Comparison of ENCODE assay signal across 15 mouse cellular contexts in the genomic region with DNA sequence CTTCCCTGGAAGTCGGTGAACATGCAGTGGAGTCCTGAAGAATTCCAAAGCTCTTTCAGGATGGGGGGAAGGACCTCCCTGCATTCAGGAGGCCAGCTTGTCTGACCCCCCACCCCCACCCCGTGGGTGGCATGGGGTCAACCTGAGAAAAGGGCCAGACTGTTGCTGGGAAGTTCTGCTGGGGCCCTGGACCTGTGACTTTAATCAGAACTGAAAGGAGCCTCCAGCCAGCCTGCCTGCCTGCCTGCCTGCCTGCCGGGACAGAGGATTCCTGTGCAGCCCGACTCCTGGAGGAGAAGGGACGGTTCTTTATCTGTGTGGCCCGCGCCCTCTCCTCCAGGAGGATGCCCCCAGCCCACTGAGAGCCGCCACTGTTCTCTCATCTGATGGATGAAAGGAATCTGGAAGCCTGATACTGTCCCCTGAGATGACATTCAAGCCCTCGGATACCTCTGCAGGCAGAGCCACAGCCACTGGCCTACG.
DNase-seq lines count a peak whose midpoint lies in the region; ATAC-seq lines count a peak whose summit lies in the region.
"Had no signal": no experiment of that assay in that cellular context is flagged by ENCODE, and none has a peak within 500 bp of the region (broad histone marks: within the 10 kb centered on the region; RNA-seq: fewer than 3 reads in every experiment).

No protein-coding gene starts in this region.

- peaks cover 53% of the 10 kb centered on the region for H3K4me1 ChIP-seq in heart, embryonic 13.5 days
- H3K4me1 ChIP-seq in hindbrain, embryonic 12.5 days = peaks cover 45% of the 10 kb centered on the region
- peaks cover 20% of the 10 kb centered on the region for H3K4me1 ChIP-seq in midbrain, embryonic 15.5 days

- DNase-seq in heart, adult 9 months (ENCODE audit: low spot score in 2 of 2) = no peak
- peak; percentile 67 for DNase-seq in embryo, embryonic 11 days
- DNase-seq in right cerebral cortex, adult 18-20 months = no peak
- no peak for DNase-seq in ovary, postnatal 10 days (ENCODE audit: low spot score)
- DNase-seq in spleen, postnatal 36 days (ENCODE audit: low spot score in 2 of 2) = no peak
- DNase-seq: adrenal gland, postnatal 25 days; cerebellum, postnatal 10 days; heart, adult 2 months; thymus, postnatal 14 days had no signal

- no peak overlapping the region for H3K4me3 ChIP-seq in heart, embryonic 13.5 days
- H3K4me3 ChIP-seq in hindbrain, embryonic 12.5 days = no peak overlapping the region
- H3K4me3 ChIP-seq in midbrain, embryonic 15.5 days = no peak overlapping the region
- H3K4me3 ChIP-seq: heart, adult 2 months; layer of hippocampus, adult 2 months; stomach, embryonic 15.5 days had no signal

- peak overlapping the region; percentile 71 for H3K9ac ChIP-seq in heart, embryonic 13.5 days
- H3K9ac ChIP-seq in hindbrain, embryonic 12.5 days = peak overlapping the region; percentile 53; the same call in 1 of the 2 replicates
- H3K9ac ChIP-seq in midbrain, embryonic 15.5 days = no peak overlapping the region
- H3K9ac ChIP-seq: stomach, embryonic 15.5 days had no signal

- ATAC-seq in heart, embryonic 13.5 days (ENCODE audit: extremely low read depth, insufficient number of reproducible peaks, low FRiP score, low TSS enrichment) = no peak
- no peak for ATAC-seq in hindbrain, embryonic 12.5 days (ENCODE audit: low FRiP score)
- no peak for ATAC-seq in midbrain, embryonic 15.5 days (replicated peaks)

- H3K27ac ChIP-seq in heart, embryonic 13.5 days (replicated peaks) = peak overlapping the region; percentile 32; the same call in 1 of the 2 replicates
- H3K27ac ChIP-seq in hindbrain, embryonic 12.5 days = peak overlapping the region; percentile 58
- H3K27ac ChIP-seq in midbrain, embryonic 15.5 days = no peak overlapping the region
- H3K27ac ChIP-seq: heart, adult 2 months; layer of hippocampus, adult 2 months; stomach, embryonic 15.5 days had no signal

- peaks cover 58% of the 10 kb centered on the region for H3K27me3 ChIP-seq in heart, embryonic 13.5 days (replicated peaks)
- H3K27me3 ChIP-seq in hindbrain, embryonic 12.5 days = peaks cover 24% of the 10 kb centered on the region
- H3K27me3 ChIP-seq in midbrain, embryonic 15.5 days (replicated peaks) = 0 out of 2 replicates have a peak, but pooled peaks cover 5% of the 10 kb centered on the region

- peak overlapping the region; percentile 35 for H3K4me2 ChIP-seq in heart, embryonic 13.5 days
- peak overlapping the region; percentile 32 for H3K4me2 ChIP-seq in hindbrain, embryonic 12.5 days (replicated peaks)
- 0 out of 2 replicates have a peak overlapping the region, but pooled peaks have one; percentile 3 for H3K4me2 ChIP-seq in midbrain, embryonic 15.5 days
- H3K4me2 ChIP-seq: stomach, embryonic 15.5 days had no signal

- 5% methylated on average over 9 of the region's 10 CpGs for WGBS in heart, embryonic 13.5 days
- 2% methylated on average over 10 of the region's 10 CpGs for WGBS in hindbrain, embryonic 12.5 days
- 2% methylated on average over 10 of the region's 10 CpGs for WGBS in midbrain, embryonic 15.5 days

- H3K36me3 ChIP-seq in heart, embryonic 13.5 days = no peaks in the 10 kb centered on the region
- no peaks in the 10 kb centered on the region for H3K36me3 ChIP-seq in hindbrain, embryonic 12.5 days
- H3K36me3 ChIP-seq in midbrain, embryonic 15.5 days (replicated peaks) = no peaks in the 10 kb centered on the region
- H3K36me3 ChIP-seq: G1E; stomach, embryonic 15.5 days had no signal

- no peaks in the 10 kb centered on the region for H3K9me3 ChIP-seq in heart, embryonic 13.5 days
- H3K9me3 ChIP-seq in hindbrain, embryonic 12.5 days (replicated peaks) = no peaks in the 10 kb centered on the region
- no peaks in the 10 kb centered on the region for H3K9me3 ChIP-seq in midbrain, embryonic 15.5 days
- H3K9me3 ChIP-seq: stomach, embryonic 15.5 days had no signal
